7 mouse cellular contexts compared by ENCODE assay signal in the genomic region with DNA sequence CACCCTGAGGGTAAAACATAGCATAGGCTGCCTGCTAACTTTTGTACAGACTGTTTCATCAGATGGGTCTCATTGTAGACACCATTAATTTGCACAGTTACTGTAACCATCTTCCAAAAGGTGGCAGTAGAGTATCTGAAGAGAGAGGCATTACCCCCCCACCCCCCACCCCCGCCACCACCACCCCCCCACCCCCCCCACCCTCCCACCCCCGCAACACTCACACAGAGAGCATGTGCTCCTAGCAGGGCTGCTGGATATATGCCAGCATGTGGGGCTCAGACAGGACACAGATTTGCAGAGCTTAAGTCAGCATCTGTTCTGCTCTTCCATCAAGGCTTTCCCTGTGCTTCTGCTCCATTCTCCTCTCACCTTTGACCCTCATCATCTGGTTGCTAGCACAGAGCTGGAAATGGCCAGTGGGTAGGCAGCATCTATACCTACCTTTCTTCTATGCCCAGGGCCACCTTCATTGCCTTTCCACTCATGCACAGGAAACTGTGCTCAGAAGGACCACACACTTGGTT. TPM values are rescaled to one million over a fixed set of nuclear protein-coding genes. Genes with fewer than 3 reads are reported as not detected.
DNase-seq lines count a peak whose midpoint lies in the region; ATAC-seq and TF ChIP-seq lines count a peak whose summit lies in the region.

No protein-coding gene starts in this region.

- WGBS in lung, embryonic 14.5 days: 0% methylated on average over 1 of the region's 2 CpGs
- WGBS in embryonic facial prominence, embryonic 14.5 days: no CpG with 5 or more reads among the region's 2 CpGs
- WGBS in intestine, embryonic 15.5 days: 7% methylated on average over 2 of the region's 2 CpGs
- WGBS in midbrain, embryonic 10.5 days: 13% methylated on average over 1 of the region's 2 CpGs

- H3K9me3 ChIP-seq in lung, embryonic 14.5 days (ENCODE audit: low read depth, low read length): no peaks in the 10 kb centered on the region
- H3K9me3 ChIP-seq in embryonic facial prominence, embryonic 14.5 days (ENCODE audit: control insufficient read depth, low read length): no peaks in the 10 kb centered on the region
- H3K9me3 ChIP-seq in intestine, embryonic 15.5 days: no peaks in the 10 kb centered on the region
- H3K9me3 ChIP-seq in midbrain, embryonic 10.5 days (replicated peaks): no peaks in the 10 kb centered on the region

- peak; percentile 86 for ATAC-seq in lung, embryonic 14.5 days (ENCODE audit: insufficient read depth)
- ATAC-seq in embryonic facial prominence, embryonic 14.5 days (ENCODE audit: low read depth): peak; percentile 88
- ATAC-seq in intestine, embryonic 15.5 days: peak; percentile 72

- no peak overlapping the region for H3K4me3 ChIP-seq in lung, embryonic 14.5 days (ENCODE audit: low read depth, low read length)
- no peak overlapping the region for H3K4me3 ChIP-seq in embryonic facial prominence, embryonic 14.5 days (ENCODE audit: low read depth, low read length)
- H3K4me3 ChIP-seq in intestine, embryonic 15.5 days (replicated peaks): no peak overlapping the region
- H3K4me3 ChIP-seq in midbrain, embryonic 10.5 days: no peak overlapping the region

- TF ChIP-seq CTCF in lung, embryonic 14.5 days (IDR thresholded peaks at IDR 0.05; ENCODE audit: low read depth): peak; percentile 31

- peaks cover 9% of the 10 kb centered on the region; the same call in 1 of the 2 replicates for H3K4me1 ChIP-seq in lung, embryonic 14.5 days (ENCODE audit: insufficient read depth)
- H3K4me1 ChIP-seq in embryonic facial prominence, embryonic 14.5 days (ENCODE audit: control insufficient read depth, insufficient read depth, low read length): 0 out of 2 replicates have a peak, but pooled peaks cover 3% of the 10 kb centered on the region
- H3K4me1 ChIP-seq in intestine, embryonic 15.5 days (replicated peaks): 0 out of 2 replicates have a peak, but pooled peaks cover 4% of the 10 kb centered on the region
- peaks cover 9% of the 10 kb centered on the region for H3K4me1 ChIP-seq in midbrain, embryonic 10.5 days

- no peaks in the 10 kb centered on the region for H3K27me3 ChIP-seq in lung, embryonic 14.5 days (ENCODE audit: insufficient read depth, low read length)
- no peaks in the 10 kb centered on the region for H3K27me3 ChIP-seq in embryonic facial prominence, embryonic 14.5 days (replicated peaks; ENCODE audit: control insufficient read depth, insufficient read depth, low read length)
- no peaks in the 10 kb centered on the region for H3K27me3 ChIP-seq in intestine, embryonic 15.5 days (replicated peaks)
- H3K27me3 ChIP-seq in midbrain, embryonic 10.5 days (ENCODE audit: low read depth, poor library complexity, severe bottlenecking): no peaks in the 10 kb centered on the region

- peak overlapping the region; percentile 71 for H3K27ac ChIP-seq in lung, embryonic 14.5 days (ENCODE audit: low read depth)
- peak overlapping the region; percentile 68 for H3K27ac ChIP-seq in embryonic facial prominence, embryonic 14.5 days (replicated peaks; ENCODE audit: low read depth, low read length)
- peak overlapping the region; percentile 67 for H3K27ac ChIP-seq in intestine, embryonic 15.5 days
- peak overlapping the region; percentile 33; the same call in 1 of the 2 replicates for H3K27ac ChIP-seq in midbrain, embryonic 10.5 days (replicated peaks)

- peak; percentile 90 for DNase-seq in lung, embryonic 14.5 days
- DNase-seq in lung, adult 18-20 months: no peak
- peak; percentile 69 for DNase-seq in cerebellum, adult 11 months
- DNase-seq in embryonic facial prominence, embryonic 14.5 days (ENCODE audit: low spot score): peak; percentile 94
- no peak for DNase-seq in midbrain, embryonic 10.5 days (ENCODE audit: low spot score)
- no peak for DNase-seq in spleen, postnatal 4 days (ENCODE audit: low spot score in 2 of 2)

- H3K4me2 ChIP-seq in lung, embryonic 14.5 days: no peak overlapping the region
- no peak overlapping the region for H3K4me2 ChIP-seq in embryonic facial prominence, embryonic 14.5 days (ENCODE audit: low read depth, low read length)
- no peak overlapping the region for H3K4me2 ChIP-seq in intestine, embryonic 15.5 days (replicated peaks)

- H3K9ac ChIP-seq in lung, embryonic 14.5 days: no peak overlapping the region
- H3K9ac ChIP-seq in embryonic facial prominence, embryonic 14.5 days (ENCODE audit: low read depth, low read length): no peak overlapping the region
- H3K9ac ChIP-seq in intestine, embryonic 15.5 days: no peak overlapping the region

- peaks cover 10% of the 10 kb centered on the region for H3K36me3 ChIP-seq in lung, embryonic 14.5 days (ENCODE audit: insufficient read depth)
- H3K36me3 ChIP-seq in embryonic facial prominence, embryonic 14.5 days (ENCODE audit: control insufficient read depth, insufficient read depth, low read length): peaks cover 8% of the 10 kb centered on the region
- 0 out of 2 replicates have a peak, but pooled peaks cover 3% of the 10 kb centered on the region for H3K36me3 ChIP-seq in intestine, embryonic 15.5 days
- peaks cover 11% of the 10 kb centered on the region for H3K36me3 ChIP-seq in midbrain, embryonic 10.5 days

RNA-seq across cellular contexts. Expression of gene Dennd5a, which starts 8.7 kb away (rescaled TPM):
- 51.4 and 51.7 TPM in 2 replicates for polyA plus RNA-seq in lung, embryonic 14.5 days (2014; fragmentation: Nextera tagmentation; extraction: Ambion mirVana)
- 53.3 and 58.3 TPM in 2 replicates for polyA plus RNA-seq in embryonic facial prominence, embryonic 14.5 days (2014; fragmentation: Nextera tagmentation; extraction: Ambion mirVana)
- polyA plus RNA-seq in intestine, embryonic 15.5 days (2015; fragmentation: Nextera tagmentation; extraction: Ambion mirVana): 24.9 and 25.7 TPM in 2 replicates
- polyA plus RNA-seq in midbrain, embryonic 10.5 days (2016; fragmentation: Nextera tagmentation; extraction: Ambion mirVana): 30.2 and 35.4 TPM in 2 replicates

RNA-seq across cellular contexts. Expression of gene Tmem41b, which starts 17.7 kb away (rescaled TPM):
- 67.0 and 67.7 TPM in 2 replicates for polyA plus RNA-seq in lung, embryonic 14.5 days (2014; fragmentation: Nextera tagmentation; extraction: Ambion mirVana)
- polyA plus RNA-seq in embryonic facial prominence, embryonic 14.5 days (2014; fragmentation: Nextera tagmentation; extraction: Ambion mirVana): 67.6 and 70.6 TPM in 2 replicates
- 74.6 and 81.9 TPM in 2 replicates for polyA plus RNA-seq in intestine, embryonic 15.5 days (2015; fragmentation: Nextera tagmentation; extraction: Ambion mirVana)
- polyA plus RNA-seq in midbrain, embryonic 10.5 days (2016; fragmentation: Nextera tagmentation; extraction: Ambion mirVana): 74.6 and 76.8 TPM in 2 replicates

RNA-seq across cellular contexts. Expression of gene Ipo7, which starts 49.1 kb away (rescaled TPM):
- polyA plus RNA-seq in lung, embryonic 14.5 days (2014; fragmentation: Nextera tagmentation; extraction: Ambion mirVana): 20.0 and 21.8 TPM in 2 replicates
- polyA plus RNA-seq in embryonic facial prominence, embryonic 14.5 days (2014; fragmentation: Nextera tagmentation; extraction: Ambion mirVana): 20.7 and 22.9 TPM in 2 replicates
- 43.7 and 44.4 TPM in 2 replicates for polyA plus RNA-seq in intestine, embryonic 15.5 days (2015; fragmentation: Nextera tagmentation; extraction: Ambion mirVana)
- 53.4 and 54.1 TPM in 2 replicates for polyA plus RNA-seq in midbrain, embryonic 10.5 days (2016; fragmentation: Nextera tagmentation; extraction: Ambion mirVana)

Comparison
In these comparisons a context has a peak if more than half of its experiments do, and no peak if none do; other contexts are left out.
1. DNase-seq: peak in lung, embryonic 14.5 days (single experiment), cerebellum, adult 11 months (single experiment) and embryonic facial prominence, embryonic 14.5 days (single experiment); none in lung, adult 18-20 months (0 of 2), midbrain, embryonic 10.5 days (single experiment) and spleen, postnatal 4 days (0 of 2).
2. Peak in every context shown above with its lines, with median percentiles within 50 percentile points of each other: ATAC-seq and H3K27ac ChIP-seq.